Mouse (Mus musculus) brown adipose tissue, adult 24 weeks (tissue): Measurements from ENCODE around the gene Plekhm1. TPM values are rescaled to one million over a fixed set of nuclear protein-coding genes. Genes with fewer than 3 reads are reported as not detected.
A peak's percentile ranks its signal among the peaks of the same experiment; 100 is the strongest.
"Not testable (repeated sequence)": the region's sequence is repeated elsewhere in the genome, so short reads cannot be mapped to it uniquely, and the experiment has no call there.

ENCODE experiments used
- H3K27ac ChIP-seq: fragments of 200-500 bp; replicated peaks from 2 replicates; pipeline ENCODE4 v1.5.1; 2012; ENCODE audit warnings: low read depth, mild to moderate bottlenecking, low read length
- H3K4me1 ChIP-seq: fragments of 200-500 bp; 2 replicates; pipeline ENCODE4 v1.6.1; 2012; ENCODE audit warnings: low read length, mixed read lengths; ENCODE audit not compliant: control insufficient read depth, insufficient read depth, insufficient read length
- H3K4me3 ChIP-seq: fragments of 200-500 bp; 2 replicates; pipeline ENCODE4 v1.5.1; 2012; ENCODE audit warnings: low read depth, mild to moderate bottlenecking, low read length, moderate library complexity; ENCODE audit not compliant: insufficient read depth
- polyA plus RNA-seq: library from polyadenylated mRNA; stranded (reverse); fragments of >200 nt; gene quantifications from 2 replicates; pipeline ENCODE4 v1.2.4, GENCODE M21; 2012; ENCODE audit not compliant: missing spikeins, insufficient read depth, insufficient read length

Gene Plekhm1
- polyA plus RNA-seq, 1 experiment = 13.4 TPM

GRCm38 (mm10) chr11:103332890-103333651 is 79.4 kb downstream of the Plekhm1 start:
- Histone ChIP-seq H3K4me1 (no peaks in the 10 kb centered on the region), H3K4me3 (peak overlapping the region; percentile 13; the same call in 1 of the 2 replicates)

DNA sequence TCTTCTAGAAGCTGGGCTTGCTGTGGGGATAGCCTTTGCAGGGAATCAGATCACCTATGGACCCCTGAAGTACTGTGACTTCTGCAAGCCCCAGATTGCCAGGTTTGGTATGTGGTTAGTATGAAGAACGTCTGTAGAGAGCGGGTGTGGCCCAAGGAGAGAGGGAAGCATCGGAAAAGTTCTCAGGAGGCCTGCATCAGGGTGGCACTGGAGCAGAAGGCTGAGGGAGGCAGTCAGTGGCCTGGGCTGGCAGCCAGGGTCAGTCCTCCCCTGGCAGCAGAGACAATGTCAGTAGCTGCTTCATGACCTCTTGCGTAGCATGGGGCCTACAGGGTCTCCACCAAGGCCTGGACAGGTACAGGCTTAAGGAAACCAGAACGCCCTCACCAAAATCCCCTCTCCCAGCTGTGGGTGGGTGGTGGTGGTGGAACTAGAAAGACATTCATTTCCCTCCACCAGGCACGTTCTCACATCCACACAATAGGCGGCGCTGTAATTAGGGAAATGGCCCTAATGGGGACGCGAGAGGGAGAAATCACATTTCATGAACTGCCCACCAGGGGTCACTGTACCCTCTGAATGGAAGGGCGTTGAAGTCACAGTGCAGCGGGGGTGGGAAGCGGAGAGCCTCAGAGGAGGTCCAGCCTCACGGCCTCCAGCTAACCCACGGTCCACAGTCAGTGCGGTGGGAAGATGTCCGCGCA is 80.1 kb downstream of the Plekhm1 start:
- Histone ChIP-seq H3K4me3 (no peak overlapping the region), H3K27ac (no peak overlapping the region), H3K4me1 (no peaks in the 10 kb centered on the region)

More at GRCm38 (mm10) chr11:103332890-103333651, 79.4 kb downstream of the Plekhm1 start:
- no peak overlapping the region for H3K27ac ChIP-seq

DNA sequence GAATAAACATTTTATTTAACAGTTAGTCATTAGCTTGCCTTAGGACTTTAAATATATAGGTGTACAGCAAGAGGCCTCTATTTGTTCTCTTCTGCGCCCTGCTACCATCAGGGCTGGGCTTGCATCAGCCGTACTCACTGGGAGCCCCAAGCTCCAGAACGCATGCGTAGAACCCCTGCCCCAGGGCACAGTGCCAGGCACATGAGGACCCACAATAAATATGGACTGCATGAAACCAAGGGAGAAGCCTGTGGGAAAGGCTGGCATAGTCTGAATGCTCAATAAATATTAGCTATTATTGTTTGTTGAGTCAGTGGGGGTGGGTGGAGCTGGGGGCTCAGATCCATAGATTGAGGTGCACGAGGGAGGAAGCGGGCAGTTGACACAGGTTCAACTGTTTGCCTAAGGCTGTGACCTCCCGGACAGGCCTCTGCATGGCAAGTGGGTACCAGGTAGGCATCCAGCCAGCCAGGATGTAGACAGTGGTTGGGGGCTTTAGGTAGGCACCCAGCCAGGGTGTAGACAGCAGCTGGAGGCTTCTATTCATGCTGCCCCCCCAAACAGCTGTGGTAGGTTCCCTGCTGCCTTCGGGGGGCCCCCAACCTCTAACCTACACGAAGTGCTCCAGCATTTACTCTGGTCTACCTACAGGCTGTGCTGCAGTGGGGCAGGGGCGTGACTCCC is 80.8 kb downstream of the Plekhm1 start:
- H3K4me3 ChIP-seq = no peak overlapping the region
- H3K4me1 ChIP-seq = no peaks in the 10 kb centered on the region
- no peak overlapping the region for H3K27ac ChIP-seq

DNA sequence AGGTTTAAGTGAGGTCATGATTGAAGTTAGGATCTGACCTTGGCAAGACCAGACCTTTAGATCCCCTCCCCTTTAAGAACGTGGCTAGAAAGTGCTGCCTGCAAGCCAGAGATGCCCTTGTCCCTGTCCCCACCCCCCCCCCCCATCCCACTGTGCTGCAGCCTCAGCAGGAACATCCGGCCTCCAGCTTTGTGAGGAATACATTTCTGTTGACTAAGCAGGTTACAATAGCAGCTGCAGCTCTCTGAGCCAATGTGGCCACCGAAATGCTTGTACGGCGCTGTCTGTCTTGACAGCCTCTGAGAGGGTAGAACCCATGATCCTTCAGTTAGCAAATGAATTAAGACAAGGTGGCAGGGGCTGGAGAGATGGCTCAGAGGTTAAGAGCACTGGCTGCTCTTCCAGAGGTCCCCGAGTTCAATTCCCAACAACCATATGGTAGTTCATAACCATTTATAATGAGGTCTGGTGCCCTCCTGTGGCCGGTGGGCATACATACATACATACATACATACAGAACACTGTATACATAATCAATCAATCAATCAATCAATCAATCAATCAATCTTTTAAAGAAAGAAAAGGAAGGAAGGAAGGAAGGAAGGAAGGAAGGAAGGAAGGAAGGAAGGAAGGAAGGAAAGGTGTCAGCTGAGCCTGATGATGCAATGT is 81.7 kb downstream of the Plekhm1 start:
- no peaks in the 10 kb centered on the region for H3K4me1 ChIP-seq
- H3K27ac ChIP-seq = no peak overlapping the region
- no peak overlapping the region for H3K4me3 ChIP-seq

DNA sequence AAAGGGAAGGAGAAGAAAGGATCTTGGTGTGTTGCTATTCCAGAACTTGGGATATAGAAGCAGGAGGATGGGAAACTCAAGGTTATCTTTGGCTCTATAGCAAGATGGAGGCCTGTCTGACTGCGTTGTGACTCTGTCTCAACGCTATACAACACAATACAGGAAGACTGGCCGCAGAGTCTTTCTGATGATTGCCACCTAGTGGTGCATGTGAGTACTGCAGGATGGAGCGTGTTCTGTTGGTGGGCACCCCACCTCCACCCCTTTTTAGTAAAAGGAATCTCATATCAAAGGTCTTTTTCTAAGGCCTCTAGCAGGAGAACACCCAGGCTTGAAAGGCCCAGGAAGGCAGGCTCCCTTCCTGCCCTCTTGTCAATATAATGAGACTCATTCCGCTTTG is 85.5 kb downstream of the Plekhm1 start:
- Histone ChIP-seq H3K4me1 (no peaks in the 10 kb centered on the region), H3K4me3 (no peak overlapping the region), H3K27ac (no peak overlapping the region)

- Histone ChIP-seq H3K4me1 (no peaks in the 10 kb centered on the region), H3K4me3 (no peak overlapping the region), H3K27ac (no peak overlapping the region)
Measured at GRCm38 (mm10) chr11:103325172-103325571, 87.3 kb downstream of the Plekhm1 start.

GRCm38 (mm10) chr11:103324723-103325122 is 87.8 kb downstream of the Plekhm1 start:
- H3K4me1 ChIP-seq = no peaks in the 10 kb centered on the region
- no peak overlapping the region for H3K4me3 ChIP-seq
- H3K27ac ChIP-seq = no peak overlapping the region

DNA sequence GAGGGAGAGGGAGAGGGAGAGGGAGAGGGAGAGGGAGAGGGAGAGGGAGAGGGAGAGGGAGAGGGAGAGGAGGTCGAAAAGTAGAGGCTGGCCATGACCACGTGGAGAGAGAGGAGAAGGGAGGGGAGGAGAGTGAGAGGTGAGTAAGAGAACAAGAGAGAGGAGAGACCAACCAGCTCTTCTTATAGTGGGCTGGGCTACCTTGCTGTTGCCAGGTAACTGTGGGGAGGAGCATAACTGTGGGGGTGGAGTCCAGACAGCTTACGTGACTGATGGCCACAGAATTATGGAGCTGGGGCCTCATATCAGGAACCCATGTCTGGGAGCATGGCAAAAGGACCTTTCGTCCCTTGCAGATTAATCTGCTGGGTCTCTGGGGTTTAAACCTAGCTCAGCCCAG is 89.7 kb downstream of the Plekhm1 start:
- H3K4me3 ChIP-seq, H3K27ac ChIP-seq, H3K4me1 ChIP-seq: not testable (repeated sequence)

DNA sequence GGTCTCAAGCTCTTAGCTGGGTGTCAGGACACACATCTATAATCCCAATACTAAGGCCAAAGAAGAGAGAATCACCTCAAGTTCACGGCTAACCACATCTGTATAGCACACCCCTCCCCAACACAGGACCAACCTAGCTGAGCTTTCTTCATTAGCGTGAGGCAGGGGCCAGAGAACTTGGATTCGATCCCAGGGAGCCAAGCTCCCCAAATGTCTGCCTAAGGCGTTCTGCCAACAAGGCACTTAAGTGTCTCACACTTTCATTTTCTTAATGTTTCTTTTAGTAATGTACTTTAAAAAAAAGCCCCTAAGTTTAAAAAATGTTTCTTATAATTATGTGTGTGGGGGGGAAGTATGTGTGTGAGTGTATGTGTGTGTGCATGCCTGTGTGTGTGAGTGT is 91.8 kb downstream of the Plekhm1 start:
- Histone ChIP-seq H3K4me3 (no peak overlapping the region), H3K27ac (no peak overlapping the region), H3K4me1 (no peaks in the 10 kb centered on the region)

- no peak overlapping the region for H3K4me3 ChIP-seq
- H3K4me1 ChIP-seq = no peaks in the 10 kb centered on the region
- H3K27ac ChIP-seq = no peak overlapping the region
Measured at GRCm38 (mm10) chr11:103320196-103320595, 92.3 kb downstream of the Plekhm1 start.

DNA sequence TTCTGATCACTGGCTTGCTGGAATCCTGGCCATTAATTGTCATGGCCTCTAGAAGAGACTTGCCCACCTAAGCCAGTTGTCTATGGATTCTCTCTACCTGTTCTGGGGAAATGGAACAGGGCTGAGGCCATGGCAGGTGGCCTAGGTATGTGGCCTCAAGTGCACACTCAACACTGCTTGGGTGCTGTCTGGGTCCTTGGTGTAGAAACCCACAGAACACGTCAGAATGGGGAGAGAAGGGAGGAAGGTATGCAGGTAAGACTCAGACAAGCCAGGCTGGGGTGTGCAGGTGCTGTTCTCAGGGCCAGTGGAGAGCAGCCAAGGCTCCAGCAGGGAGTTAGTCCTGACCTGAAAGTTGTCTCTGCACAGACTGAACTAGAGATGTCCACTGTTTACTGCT is 94.4 kb downstream of the Plekhm1 start:
- Histone ChIP-seq H3K4me1 (no peaks in the 10 kb centered on the region), H3K27ac (no peak overlapping the region)

DNA sequence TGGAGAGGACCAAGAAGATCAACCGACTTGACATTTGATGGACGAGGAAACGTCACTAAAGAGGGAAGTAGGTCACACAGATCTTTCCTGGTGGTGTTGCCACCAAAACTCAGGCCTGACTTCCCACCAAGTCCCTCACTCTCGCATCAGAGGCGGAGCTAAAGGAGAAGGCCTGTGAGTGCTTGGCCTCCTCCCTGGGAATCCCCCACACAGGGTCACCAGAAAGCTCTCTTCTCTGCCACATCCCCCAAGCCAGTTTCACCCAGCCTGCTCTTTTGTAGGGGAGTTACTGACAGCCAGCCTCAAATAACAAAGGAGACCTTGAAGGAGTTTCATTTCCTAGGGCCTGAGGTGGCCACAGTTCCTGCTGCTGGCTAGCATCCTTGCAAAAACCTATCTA is 97.1 kb downstream of the Plekhm1 start:
- H3K4me3 ChIP-seq = no peak overlapping the region
- no peaks in the 10 kb centered on the region for H3K4me1 ChIP-seq
- no peak overlapping the region for H3K27ac ChIP-seq

More for the DNA sequence above, 94.4 kb downstream of the Plekhm1 start:
- H3K4me3 ChIP-seq = no peak overlapping the region

DNA sequence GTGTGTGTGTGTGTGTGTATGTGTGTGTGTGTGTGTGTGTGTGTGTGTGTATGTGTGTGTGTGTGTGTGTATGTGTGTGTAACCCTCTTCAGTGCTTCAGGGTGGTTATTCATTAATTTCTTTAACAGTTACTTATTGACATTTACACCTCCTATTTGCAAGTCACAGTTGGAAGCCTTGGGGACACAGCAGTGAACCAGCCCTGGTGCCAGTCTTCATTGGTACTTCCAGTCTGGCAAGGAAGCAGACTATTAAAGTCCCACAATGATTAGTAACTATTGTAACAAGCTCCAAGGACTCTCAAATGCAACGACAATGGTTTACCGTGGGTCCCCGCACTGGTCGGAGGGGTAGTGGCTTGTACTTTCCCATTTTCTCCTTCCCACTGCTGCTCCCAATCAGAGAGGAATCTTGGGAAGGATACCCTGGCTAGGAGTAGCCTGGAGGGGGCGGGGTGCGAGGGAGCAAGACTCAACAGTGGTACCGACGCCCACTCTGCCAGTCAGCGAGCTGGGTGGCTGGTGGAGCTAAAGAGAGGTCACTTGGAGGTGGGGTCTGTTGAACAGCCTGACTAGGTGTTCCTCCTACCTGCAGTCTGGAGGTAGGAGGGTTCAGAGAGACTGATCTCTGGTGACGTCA is 97.6 kb downstream of the Plekhm1 start:
- Histone ChIP-seq H3K4me1 (no peaks in the 10 kb centered on the region), H3K4me3 (no peak overlapping the region), H3K27ac (no peak overlapping the region)
